Mouse (Mus musculus) CH12.LX (cell line): ENCODE measurements at regions not wholly inside any gene's neighbourhood (a gene's known extent, or its start where the extent isn't known, plus 50 kb on each side); places are given as distances from the start of the nearest gene placed in this dataset.

Source experiments
- DNase-seq: peaks from one replicate; pipeline ENCODE4 v3.0.0-alpha.2; 2013; ENCODE audit errors: extremely low read depth
- H3K27ac ChIP-seq: 2 replicates; pipeline ENCODE4 v1.5.1; 2012; ENCODE audit warnings: low read depth, mild to moderate bottlenecking, control low read depth, moderate library complexity; ENCODE audit not compliant: insufficient read depth
- H3K27me3 ChIP-seq: replicated peaks from 2 replicates; pipeline ENCODE3; 2012; ENCODE audit warnings: inconsistent platforms
- H3K36me3 ChIP-seq, 2 experiments: replicated peaks in 1 of 2; 2 replicates each; pipeline versions ENCODE3 to v1.6.1; 2012; ENCODE audit warnings: inconsistent platforms in 1 of 2, low read length in 1 of 2, mild to moderate bottlenecking in 1 of 2, mixed read lengths in 1 of 2, moderate library complexity in 1 of 2; ENCODE audit not compliant: control insufficient read depth in 1 of 2, insufficient read depth in 1 of 2
- H3K4me1 ChIP-seq, 2 experiments: 2 replicates each; pipeline ENCODE4 v1.6.1; 2012; ENCODE audit warnings: inconsistent platforms in 1 of 2, moderate library complexity in 1 of 2; ENCODE audit not compliant: insufficient read depth in 2 of 2, control insufficient read depth in 1 of 2
- H3K4me2 ChIP-seq: 2 replicates; pipeline ENCODE4 v1.6.1; 2012; ENCODE audit warnings: low read depth, mild to moderate bottlenecking, control low read depth; ENCODE audit not compliant: poor library complexity, insufficient read depth, severe bottlenecking
- H3K4me3 ChIP-seq, 3 experiments: fragments of 150-350 bp in 1 of 3; sonication (generic) in 1 of 3; replicated peaks in 1 of 3; 2 replicates each; pipeline versions ENCODE3 to v1.5.1; 2011 to 2012; ENCODE audit warnings: low read depth in 2 of 3, low read length in 2 of 3, mild to moderate bottlenecking in 2 of 3, moderate library complexity in 2 of 3, control low read depth in 1 of 3, improper control_type of control experiment in 1 of 3, inconsistent platforms in 1 of 3, mixed read lengths in 1 of 3; ENCODE audit not compliant: poor library complexity in 1 of 3
- H3K79me2 ChIP-seq: replicated peaks from 2 replicates; pipeline ENCODE4 v1.6.1; 2012; ENCODE audit warnings: mild to moderate bottlenecking, moderate library complexity; ENCODE audit not compliant: control insufficient read depth, poor library complexity, insufficient read depth, severe bottlenecking; ENCODE audit errors: extremely low read depth
- H3K9ac ChIP-seq: 2 replicates; pipeline ENCODE4 v1.6.1; 2012; ENCODE audit warnings: low read depth, mild to moderate bottlenecking, control low read depth, moderate library complexity; ENCODE audit not compliant: insufficient read depth
- H3K9me3 ChIP-seq: replicated peaks from 2 replicates; pipeline ENCODE3; 2012; ENCODE audit warnings: low read length, inconsistent platforms, mixed read lengths
- BHLHE40 ChIP-seq: IDR thresholded peaks from 2 replicates; pipeline ENCODE4 v1.6.1; 2011; ENCODE audit warnings: mild to moderate bottlenecking, low read depth, low read length, improper control_type of control experiment
- CHD1 ChIP-seq: IDR thresholded peaks from 2 replicates; pipeline ENCODE4 v1.6.1; 2012; ENCODE audit warnings: low read depth, low read length, improper control_type of control experiment, inconsistent platforms
- CHD2 ChIP-seq: IDR thresholded peaks from 2 replicates; pipeline ENCODE4 v1.6.1; 2011; ENCODE audit warnings: low read length, improper control_type of control experiment
- E2F4 ChIP-seq: IDR thresholded peaks from 2 replicates; pipeline ENCODE4 v1.6.1; 2011; ENCODE audit warnings: low read depth, low read length, improper control_type of control experiment; ENCODE audit not compliant: insufficient replicate concordance
- EP300 ChIP-seq: IDR thresholded peaks from 2 replicates; pipeline ENCODE4 v1.6.1; 2011; ENCODE audit warnings: low read length, improper control_type of control experiment
- IRF4 ChIP-seq: IDR thresholded peaks from 2 replicates; pipeline ENCODE4 v1.6.1; 2014; ENCODE audit warnings: low read depth, mild to moderate bottlenecking, inconsistent platforms, low read length, improper control_type of control experiment
- JUN ChIP-seq: IDR thresholded peaks from 2 replicates; pipeline ENCODE4 v1.6.1; 2011; ENCODE audit warnings: low read depth, mild to moderate bottlenecking, low read length, improper control_type of control experiment, moderate library complexity; ENCODE audit not compliant: insufficient read depth
- JUND ChIP-seq: conservative IDR thresholded peaks from 2 replicates; pipeline ENCODE4 v1.6.1; 2011; ENCODE audit warnings: low read depth, low read length, improper control_type of control experiment
- MAFK ChIP-seq: IDR thresholded peaks from 2 replicates; pipeline ENCODE4 v1.6.1; 2011; ENCODE audit warnings: low read length, improper control_type of control experiment; ENCODE audit not compliant: insufficient replicate concordance
- MAZ ChIP-seq: IDR thresholded peaks from 2 replicates; pipeline ENCODE4 v1.6.1; 2012; ENCODE audit warnings: low read depth, mild to moderate bottlenecking, inconsistent platforms, low read length, improper control_type of control experiment, moderate library complexity
- MEF2A ChIP-seq: IDR thresholded peaks from 2 replicates; pipeline ENCODE4 v1.6.1; 2014; ENCODE audit warnings: low read depth, mild to moderate bottlenecking, inconsistent platforms, low read length, improper control_type of control experiment, borderline replicate concordance
- RAD21 ChIP-seq: IDR thresholded peaks from 2 replicates; pipeline ENCODE4 v1.6.1; 2011; ENCODE audit warnings: low read depth, mild to moderate bottlenecking, low read length, improper control_type of control experiment, moderate library complexity
- RCOR1 ChIP-seq: conservative IDR thresholded peaks from 2 replicates; pipeline ENCODE4 v1.6.1; 2012; ENCODE audit warnings: low read depth, mild to moderate bottlenecking, inconsistent platforms, low read length, improper control_type of control experiment
- TBP ChIP-seq: conservative IDR thresholded peaks from 2 replicates; pipeline ENCODE4 v1.6.1; 2011; ENCODE audit warnings: low read depth, low read length, improper control_type of control experiment
- UBTF ChIP-seq: IDR thresholded peaks from 2 replicates; pipeline ENCODE4 v1.6.1; 2012; ENCODE audit warnings: low read depth, mild to moderate bottlenecking, inconsistent platforms, low read length, improper control_type of control experiment, moderate library complexity
- ZMIZ1 ChIP-seq: IDR thresholded peaks from 2 replicates; pipeline ENCODE4 v1.6.1; 2012; ENCODE audit warnings: low read depth, mild to moderate bottlenecking, inconsistent platforms, low read length, improper control_type of control experiment
- dilution Hi-C: fragments of 300-500 bp; cut with MboI; formaldehyde crosslinking; loops from 2 replicates; pipeline ENCODE4 v1.14.3; 2020; ENCODE audit warnings: low sequenced_read_pairs; ENCODE audit not compliant: extremely low pct_unique_long_range_greater_than_20kb, extremely low pct_ligation_motif_present
- in situ Hi-C: fragments of 300-500 bp; cut with MboI; formaldehyde crosslinking; loops from 3 replicates; pipeline ENCODE4 v1.14.3; 2019; ENCODE audit warnings: low sequenced_read_pairs, low pct_ligation_motif_present, low pct_unique_long_range_greater_than_20kb, mixed read lengths

DNA sequence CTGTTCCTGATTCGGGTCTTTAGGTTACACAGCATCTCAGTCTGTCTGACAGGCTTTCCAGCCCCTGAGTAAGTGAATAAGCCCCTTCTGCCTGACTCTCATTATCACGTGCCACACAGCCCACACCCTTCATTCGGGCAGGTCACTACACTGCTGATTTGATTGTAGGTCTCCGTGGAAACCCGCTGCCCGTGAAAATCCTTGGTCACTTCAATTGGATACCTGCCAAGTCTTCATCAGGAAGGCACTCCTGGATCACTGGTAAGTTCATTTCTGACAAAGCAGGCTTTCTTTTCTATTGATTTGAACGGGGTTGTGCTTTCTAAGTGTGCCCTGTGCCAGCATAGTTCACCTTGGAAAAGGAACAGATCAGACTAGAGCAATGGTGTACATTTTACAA is 158.2 kb upstream of the Fmo9 start:
- Histone ChIP-seq H3K27ac (no peak overlapping the region), H3K36me3 (no peaks in the 10 kb centered on the region), H3K9ac (no peak overlapping the region), H3K9me3 (no peaks in the 10 kb centered on the region), H3K79me2 (no peaks in the 10 kb centered on the region), H3K4me1 (no peaks in the 10 kb centered on the region), H3K4me3 (no peak overlapping the region), H3K27me3 (no peaks in the 10 kb centered on the region), H3K4me2 (no peak overlapping the region)
- DNase-seq = no peak
- TF ChIP-seq UBTF (no peak), E2F4 (no peak), MAFK (no peak), MAZ (no peak), EP300 (no peak), MEF2A (no peak), RCOR1 (no peak), CHD2 (no peak)
- dilution Hi-C loops (no loop called here), in situ Hi-C loops (no loop called here)

DNA sequence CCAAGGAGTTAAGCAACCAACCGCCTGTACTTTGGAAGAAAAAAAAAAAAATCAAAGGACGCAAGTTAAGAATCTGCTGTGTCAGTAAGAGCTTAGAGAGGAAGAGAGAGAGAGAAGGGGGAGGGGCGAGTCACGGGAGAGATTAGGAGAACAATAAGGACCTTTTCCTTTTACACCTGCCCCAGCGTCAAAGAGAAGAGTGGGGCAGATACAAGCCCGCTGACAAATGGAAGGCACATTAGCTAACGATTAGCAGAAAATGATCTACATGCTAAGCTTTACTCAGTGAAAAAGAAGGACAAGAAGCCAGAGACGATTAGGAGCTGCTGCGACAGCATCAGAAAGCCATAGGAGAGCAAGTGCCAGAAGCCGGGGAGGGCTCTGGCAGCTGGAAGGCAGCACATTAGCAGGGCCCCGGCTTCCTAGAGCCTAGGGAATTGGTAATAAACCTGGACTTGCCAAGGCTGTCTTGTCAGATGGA is 157.8 kb upstream of the Fam78b start:
- no peak overlapping the region for H3K4me3 ChIP-seq

DNA sequence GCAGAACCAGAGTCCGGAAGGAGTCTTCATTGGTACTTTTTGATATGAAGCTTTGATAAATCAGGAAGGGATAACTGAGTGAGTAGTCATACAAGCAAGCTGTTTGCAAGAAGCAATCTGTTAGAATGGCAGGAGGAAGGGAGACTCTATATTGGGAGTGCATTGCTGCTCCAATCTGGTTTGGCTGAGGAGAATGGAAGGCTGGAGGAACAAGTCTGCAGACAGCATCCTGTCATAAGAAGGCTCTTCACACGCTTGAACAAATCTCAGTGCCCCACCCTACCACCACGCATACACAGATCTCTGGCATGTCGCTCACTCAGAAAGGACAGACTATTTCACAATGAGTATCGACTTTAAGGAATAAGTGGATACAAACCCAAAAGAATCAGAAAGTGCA is 154.7 kb upstream of the Fam78b start:
- no peak overlapping the region for H3K4me2 ChIP-seq
- no peaks in the 10 kb centered on the region for H3K27me3 ChIP-seq
- H3K79me2 ChIP-seq = no peaks in the 10 kb centered on the region
- no peaks in the 10 kb centered on the region for H3K9me3 ChIP-seq
- H3K9ac ChIP-seq = no peak overlapping the region
- H3K4me1 ChIP-seq = no peaks in the 10 kb centered on the region
- TF ChIP-seq RCOR1 = no peak
- TF ChIP-seq TBP = no peak
- no peak overlapping the region for H3K27ac ChIP-seq
- H3K4me3 ChIP-seq = no peak overlapping the region
- H3K36me3 ChIP-seq = no peaks in the 10 kb centered on the region
- DNase-seq = no peak
- dilution Hi-C loops (no loop called here), in situ Hi-C loops (no loop called here)

More for the DNA sequence above, 157.8 kb upstream of the Fam78b start:
- Histone ChIP-seq H3K27me3 (no peaks in the 10 kb centered on the region), H3K27ac (no peak overlapping the region), H3K79me2 (no peaks in the 10 kb centered on the region), H3K4me1 (no peaks in the 10 kb centered on the region), H3K9ac (no peak overlapping the region), H3K9me3 (no peaks in the 10 kb centered on the region), H3K36me3 (no peaks in the 10 kb centered on the region), H3K4me2 (no peak overlapping the region)
- in situ Hi-C loops (no loop called here), dilution Hi-C loops (no loop called here)
- DNase-seq = no peak
- no peak for TF ChIP-seq JUND
- no peak for TF ChIP-seq IRF4
- TF ChIP-seq RAD21 = no peak
- TF ChIP-seq EP300 = no peak
- no peak for TF ChIP-seq ZMIZ1
- no peak for TF ChIP-seq JUN
- TF ChIP-seq CHD1 = no peak
- no peak for TF ChIP-seq BHLHE40
- TF ChIP-seq MEF2A = no peak
